Mouse (Mus musculus) bone marrow, adult 2 months (tissue): ENCODE measurements around the gene Sap18. TPM values are rescaled to one million over a fixed set of nuclear protein-coding genes. Genes with fewer than 3 reads are reported as not detected.
A peak's percentile ranks its signal among the peaks of the same experiment; 100 is the strongest.
"Not testable (repeated sequence)": the region's sequence is repeated elsewhere in the genome, so short reads cannot be mapped to it uniquely, and the experiment has no call there.

Experiments
- H3K27ac ChIP-seq: fragments of 200-500 bp; 2 replicates; pipeline ENCODE4 v1.5.1; 2012; ENCODE audit warnings: low read depth, mild to moderate bottlenecking, control low read depth, inconsistent platforms, low read length; ENCODE audit not compliant: control insufficient read depth, poor library complexity, insufficient read depth
- H3K4me1 ChIP-seq: fragments of 200-500 bp; 2 replicates; pipeline ENCODE4 v1.6.1; 2011; ENCODE audit warnings: low read length; ENCODE audit not compliant: control insufficient read depth, insufficient read depth
- H3K4me3 ChIP-seq: fragments of 200-500 bp; replicated peaks from 2 replicates; pipeline ENCODE3; 2011; ENCODE audit warnings: mild to moderate bottlenecking, low read depth, low read length, control low read depth; ENCODE audit not compliant: control insufficient read depth
- CTCF ChIP-seq: fragments of 200-500 bp; IDR thresholded peaks from 2 replicates; pipeline ENCODE4 v1.5.1; 2011; ENCODE audit warnings: low read length, control low read depth; ENCODE audit not compliant: control insufficient read depth, insufficient read depth
- POLR2A ChIP-seq: fragments of 200-500 bp; IDR thresholded peaks from 2 replicates; pipeline ENCODE4 v1.6.1; 2011; ENCODE audit warnings: low read depth, mild to moderate bottlenecking, control low read depth, low read length, borderline replicate concordance; ENCODE audit not compliant: control insufficient read depth
- WGBS: fragments of 180-500 bp; shearing (Covaris S2); methylation state at CpG from one replicate; pipeline ENCODE4 v1.1.7; 2018; 5-methylcytosine and 5-hydroxymethylcytosine counted together
- polyA plus RNA-seq: library from polyadenylated mRNA; stranded (reverse); fragments of >200 nt; gene quantifications from 2 replicates; pipeline ENCODE4 v1.2.4, GENCODE M21; 2011; ENCODE audit warnings: low replicate concordance; ENCODE audit not compliant: missing spikeins, insufficient read depth, insufficient read length

The Sap18 gene
- polyA plus RNA-seq, 1 experiment, result 138 TPM

GRCm38 (mm10) chr14:57808558-57808957, 10.6 kb downstream of the Sap18 start:
- Histone ChIP-seq H3K27ac (no peak overlapping the region), H3K4me3 (no peak overlapping the region), H3K4me1 (no peaks in the 10 kb centered on the region)
- WGBS, result 45% methylated on average over 5 of the region's 5 CpGs
- peak; percentile 28 for TF ChIP-seq CTCF
- TF ChIP-seq POLR2A, result no peak

DNA sequence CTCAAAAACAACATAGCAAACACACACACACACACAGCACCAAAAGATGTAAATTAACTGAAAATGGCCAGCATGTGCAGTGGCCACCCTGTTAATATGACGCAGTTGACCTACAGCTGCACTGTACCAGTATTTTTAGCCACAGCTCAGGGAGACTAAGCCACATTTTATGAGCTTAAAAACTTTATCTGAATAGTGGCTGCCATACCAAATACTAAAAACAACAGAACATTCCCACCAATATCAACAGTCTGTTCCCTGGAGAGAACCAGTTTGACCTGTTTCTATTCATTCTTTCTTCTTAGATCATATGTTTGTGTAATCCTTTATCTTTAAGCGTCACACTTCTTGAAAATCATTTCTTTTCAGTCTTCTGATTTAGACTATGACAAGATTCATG, 12.9 kb downstream of the Sap18 start:
- no peak overlapping the region for H3K4me3 ChIP-seq
- TF ChIP-seq POLR2A (no peak), CTCF (no peak)
- no peak overlapping the region for H3K27ac ChIP-seq
- no peaks in the 10 kb centered on the region for H3K4me1 ChIP-seq
- WGBS, result 86% methylated on average over 2 of the region's 2 CpGs

DNA sequence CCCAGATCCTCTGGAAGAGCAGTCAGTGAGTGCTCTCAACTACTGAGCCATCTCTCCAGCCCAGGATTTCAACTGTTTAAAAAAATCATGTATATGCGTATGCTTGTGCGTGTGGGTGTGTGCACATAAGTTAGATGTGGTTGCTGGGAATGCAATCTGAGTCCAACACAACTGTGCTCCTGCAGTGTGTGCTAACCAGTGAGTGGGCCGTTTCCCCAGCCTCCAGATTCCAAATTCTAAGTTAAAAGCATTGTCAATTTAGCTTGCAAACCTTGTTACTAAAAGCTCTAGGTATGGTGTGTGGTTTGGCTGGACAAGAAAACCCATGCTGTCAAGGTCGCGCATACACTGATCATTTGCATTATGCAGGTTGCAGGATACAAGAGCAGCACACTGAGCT, 13.9 kb downstream of the Sap18 start:
- H3K4me3 ChIP-seq, result no peak overlapping the region
- TF ChIP-seq POLR2A, result no peak
- no peak for TF ChIP-seq CTCF
- no peak overlapping the region for H3K27ac ChIP-seq
- no peaks in the 10 kb centered on the region for H3K4me1 ChIP-seq
- 96% methylated on average over 5 of the region's 5 CpGs for WGBS

GRCm38 (mm10) chr14:57820839-57821238, 22.9 kb downstream of the Sap18 start:
- no peak overlapping the region for H3K4me3 ChIP-seq
- H3K27ac ChIP-seq, result no peak overlapping the region
- no peak for TF ChIP-seq POLR2A
- TF ChIP-seq CTCF, result no peak
- no peaks in the 10 kb centered on the region; the same call in none of the 2 replicates for H3K4me1 ChIP-seq
- 62% methylated on average over 4 of the region's 4 CpGs for WGBS

DNA sequence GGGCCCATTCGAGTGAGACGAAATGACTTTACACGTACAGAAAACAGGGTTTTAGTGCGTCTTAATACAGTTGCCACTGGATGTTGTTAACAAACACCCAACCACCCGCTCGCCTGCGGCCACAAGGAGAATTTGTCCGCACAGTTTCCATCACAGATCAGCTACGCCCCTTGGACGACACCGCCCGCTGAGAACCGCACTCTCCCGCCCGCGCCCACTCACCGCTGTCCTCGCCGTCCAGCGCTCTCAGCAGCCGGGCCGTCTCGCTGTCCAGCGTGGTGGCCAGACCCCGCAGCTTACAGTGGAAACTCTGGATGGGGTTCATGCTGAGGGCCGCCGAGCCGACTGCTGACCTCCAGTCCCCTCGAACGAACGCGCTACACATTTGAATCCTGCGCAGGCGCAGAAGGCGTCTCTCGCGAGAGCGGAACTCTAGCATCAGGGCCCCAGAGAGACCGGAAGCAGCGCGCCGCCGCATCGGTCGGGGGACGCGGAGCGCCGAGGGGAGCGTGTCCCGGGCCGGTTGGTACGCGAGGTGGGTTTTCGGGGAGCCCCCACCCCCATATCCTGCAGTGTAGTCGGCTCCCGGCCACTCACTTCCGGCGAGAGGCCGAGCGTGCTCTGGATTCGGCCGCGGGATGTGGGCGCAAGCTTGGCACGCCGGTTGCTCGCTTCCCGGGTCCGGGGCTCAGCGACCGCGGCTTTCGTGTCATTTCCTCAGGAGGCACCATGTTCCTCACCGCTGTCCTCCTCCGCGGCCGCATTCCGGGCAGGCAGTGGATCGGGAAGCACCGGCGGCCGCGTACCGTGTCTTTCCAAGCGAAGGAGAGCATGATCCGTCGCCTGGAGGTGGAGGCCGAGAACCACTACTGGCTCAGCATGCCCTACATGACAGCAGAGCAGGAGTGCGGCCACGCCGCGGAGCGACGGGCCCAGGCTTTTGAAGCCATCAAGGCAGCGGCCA, 28.1 kb downstream of the Sap18 start, which contains the start of the genes Ska3 and Mrpl57:
Gene Ska3 (minus strand): TSS at position 398 of the 964 bp plus-strand sequence.
Gene Mrpl57 (plus strand): TSS at position 447 of the 964 bp plus-strand sequence.
- TF ChIP-seq POLR2A, result peak; percentile 85; the same call in 1 of the 2 replicates
- peak; percentile 11; the same call in 1 of the 2 replicates for TF ChIP-seq CTCF
- Histone ChIP-seq H3K4me3 (peak within 1 kb of the TSS; percentile 93), H3K27ac (peak within 1 kb of the TSS; percentile 95), H3K4me1 (peaks cover 1% of the 10 kb centered on the region; the same call in 1 of the 2 replicates)
- WGBS, result under 1% methylated on average over 96 of the region's 96 CpGs

DNA sequence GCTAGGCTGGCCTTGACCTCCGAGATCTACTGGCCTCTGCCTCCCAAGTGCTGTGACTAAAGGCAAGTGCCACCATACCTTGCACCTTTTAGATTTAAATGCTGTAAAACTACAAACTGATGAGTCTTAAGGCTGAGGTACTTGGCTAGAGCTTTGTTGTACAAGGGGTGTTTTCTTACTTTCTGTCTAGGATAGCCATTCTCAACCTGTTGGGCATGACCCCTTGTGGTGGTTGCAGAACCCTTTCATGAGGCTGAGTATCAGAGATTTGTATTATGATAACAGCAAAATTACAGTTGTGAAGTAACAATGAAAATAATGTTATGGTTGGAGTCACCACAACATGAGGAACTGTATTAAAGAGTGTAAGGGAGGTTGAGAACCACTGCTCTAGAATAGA, 29.3 kb downstream of the Sap18 start:
- 41% methylated on average over 1 of the region's 1 CpGs for WGBS
- peak overlapping the region; percentile 93 for H3K4me3 ChIP-seq
- TF ChIP-seq CTCF (no peak), POLR2A (no peak)
- peaks cover 1% of the 10 kb centered on the region; the same call in 1 of the 2 replicates for H3K4me1 ChIP-seq
- H3K27ac ChIP-seq, result no peak overlapping the region

GRCm38 (mm10) chr14:57833526-57833925, 35.5 kb downstream of the Sap18 start:
- TF ChIP-seq CTCF (no peak), POLR2A (no peak)
- WGBS, result 90% methylated on average over 2 of the region's 2 CpGs
- no peak overlapping the region for H3K27ac ChIP-seq
- H3K4me1 ChIP-seq, result no peaks in the 10 kb centered on the region
- no peak overlapping the region for H3K4me3 ChIP-seq

DNA sequence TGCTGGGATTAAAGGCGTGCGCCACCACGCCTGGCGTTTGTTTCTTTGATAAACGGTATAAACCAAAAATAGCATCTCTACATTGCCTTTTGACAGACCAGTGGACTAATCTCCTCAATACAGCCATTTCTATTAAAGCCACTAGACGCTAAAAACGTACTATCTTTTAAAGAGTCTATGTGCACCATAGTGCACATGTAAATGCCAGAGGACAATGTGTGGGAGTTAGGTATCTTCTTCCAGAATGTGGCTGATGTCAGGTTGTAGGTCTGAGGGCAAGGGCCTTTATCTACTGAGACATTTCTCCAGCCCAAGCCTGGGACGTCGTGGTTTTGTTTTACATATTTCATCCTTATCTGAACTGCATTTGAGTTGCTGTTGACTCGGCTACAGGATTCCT, 37.2 kb downstream of the Sap18 start:
- Histone ChIP-seq H3K4me3 (no peak overlapping the region), H3K4me1 (no peaks in the 10 kb centered on the region), H3K27ac (no peak overlapping the region)
- WGBS, result 62% methylated on average over 10 of the region's 10 CpGs
- TF ChIP-seq POLR2A, result no peak
- TF ChIP-seq CTCF, result no peak

GRCm38 (mm10) chr14:57844535-57844934, 46.6 kb downstream of the Sap18 start:
- WGBS, result 73% methylated on average over 3 of the region's 3 CpGs
- H3K4me1 ChIP-seq, result no peaks in the 10 kb centered on the region
- H3K27ac ChIP-seq, result no peak overlapping the region
- H3K4me3 ChIP-seq, result no peak overlapping the region
- TF ChIP-seq POLR2A (no peak), CTCF (no peak)

DNA sequence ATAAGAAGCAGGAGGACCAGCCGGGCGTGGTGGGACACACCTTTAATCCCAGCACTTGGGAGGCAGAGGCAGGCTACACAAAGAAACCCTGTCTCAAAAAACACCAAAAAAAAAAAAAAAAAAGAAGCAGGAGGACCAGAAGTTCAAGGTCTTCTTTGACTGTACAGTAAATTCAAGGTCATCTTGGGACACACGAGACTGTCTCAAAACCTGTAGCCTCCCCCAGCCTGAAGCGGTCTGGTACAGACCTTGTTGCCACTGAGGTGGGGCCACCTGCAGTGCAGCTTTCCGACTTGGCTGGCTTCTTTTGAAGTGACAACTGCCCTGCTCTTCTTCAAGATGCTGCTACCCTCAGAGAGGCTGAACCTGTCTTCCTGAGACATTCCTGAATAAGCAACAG, 50.1 kb downstream of the Sap18 start:
- not testable (repeated sequence) for H3K27ac ChIP-seq, H3K4me1 ChIP-seq, H3K4me3 ChIP-seq
- 88% methylated on average over 5 of the region's 5 CpGs for WGBS
